Mouse (Mus musculus): ENCODE measurements at regions not wholly inside any gene's neighbourhood (a gene's known extent, or its start where the extent isn't known, plus 50 kb on each side); places are given as distances from the start of the nearest gene placed in this dataset.
"Not testable (repeated sequence)": the region's sequence is repeated elsewhere in the genome, so short reads cannot be mapped to it uniquely, and the experiment has no call there.

DNA sequence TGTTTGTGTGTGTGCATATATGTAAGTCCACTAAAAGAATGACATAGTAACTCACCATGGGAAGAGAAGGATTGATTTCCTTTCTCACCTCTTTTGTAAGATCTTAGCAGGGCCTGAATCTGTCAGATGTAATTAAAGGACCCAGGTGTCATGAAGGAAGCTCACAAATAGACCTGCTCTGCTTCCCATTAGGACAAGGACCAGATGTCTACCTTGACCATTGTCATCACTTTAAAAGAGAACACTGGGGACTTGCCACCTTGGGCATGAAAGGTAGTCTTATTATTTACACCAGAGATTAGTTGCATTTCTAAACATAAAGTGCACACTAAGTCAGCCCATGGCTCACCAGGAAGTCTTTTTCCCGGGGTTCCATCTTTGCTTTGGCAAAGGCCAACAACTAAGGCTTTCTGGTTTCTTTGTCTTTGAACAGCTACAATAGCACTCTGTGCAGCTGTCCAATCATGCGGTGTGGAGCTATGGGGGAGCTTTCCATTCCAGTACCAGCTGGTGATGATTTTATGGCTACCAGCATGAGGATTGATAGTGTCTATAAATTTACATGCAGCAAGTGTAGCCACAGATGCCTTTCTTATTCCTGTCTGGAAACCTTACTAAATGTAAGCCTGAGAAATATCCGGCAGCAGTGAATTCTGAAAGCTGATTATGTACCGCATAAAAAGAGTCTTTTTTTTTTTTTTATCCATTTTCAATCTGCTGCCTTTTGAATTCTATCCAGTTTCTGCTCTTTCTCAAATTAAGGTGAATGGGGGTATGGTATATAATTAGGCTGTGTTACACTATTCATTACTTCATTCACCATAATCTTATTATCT lies 409.4 kb upstream of the Agtr1b start:
- DNase-seq (ENCODE audit: low read depth, low spot score): no peak
- Histone ChIP-seq H3K27me3 (ENCODE audit: control insufficient read depth, insufficient read depth, low read length, poor library complexity, severe bottlenecking) (no peaks in the 10 kb centered on the region), H3K36me3 (ENCODE audit: control insufficient read depth, insufficient read depth, low read length, poor library complexity, severe bottlenecking) (no peaks in the 10 kb centered on the region)

DNA sequence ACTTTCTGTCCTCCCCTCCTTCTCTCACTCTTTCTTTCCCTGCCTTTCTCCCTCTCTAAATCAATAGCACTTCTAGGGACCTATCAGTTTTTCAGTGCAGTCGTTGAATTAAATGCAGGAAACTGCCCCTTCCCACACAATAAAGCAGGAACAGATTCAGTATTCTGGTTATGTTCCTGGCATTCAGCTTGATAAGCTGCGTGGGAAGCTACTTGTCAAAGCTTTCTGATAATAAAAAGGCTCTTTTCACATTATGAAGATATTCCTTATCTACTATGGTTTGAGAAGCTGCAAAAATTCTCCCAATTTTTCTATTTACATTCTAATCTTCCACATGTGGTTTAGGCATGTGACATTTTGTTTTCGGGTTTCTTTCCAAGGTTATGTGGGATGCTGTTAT lies 367.3 kb upstream of the Agtr1b start:
- Histone ChIP-seq H3K36me3 (ENCODE audit: control insufficient read depth, insufficient read depth, low read length, poor library complexity, severe bottlenecking) (no peaks in the 10 kb centered on the region), H3K27me3 (ENCODE audit: control insufficient read depth, insufficient read depth, low read length, poor library complexity, severe bottlenecking) (no peaks in the 10 kb centered on the region)

DNA sequence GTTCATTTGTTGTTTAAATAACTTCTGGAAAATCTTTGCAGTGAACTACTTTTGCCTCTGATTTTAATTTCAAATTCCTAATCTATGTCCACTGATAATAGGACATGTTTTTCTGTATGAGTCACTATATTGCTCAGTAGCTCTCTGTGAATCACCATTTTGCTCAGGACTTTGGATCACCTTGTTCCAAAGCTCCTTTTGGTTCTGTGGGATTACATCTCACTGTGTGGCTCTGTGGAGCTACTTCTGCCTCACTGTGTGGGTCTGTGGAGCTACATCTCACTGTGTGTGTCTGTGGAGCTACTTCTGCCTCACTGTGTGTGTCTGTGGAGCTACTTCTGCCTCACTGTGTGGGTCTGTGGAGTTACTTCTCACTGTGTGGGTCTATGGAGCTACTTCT lies 365.0 kb upstream of the Agtr1b start:
- no peaks in the 10 kb centered on the region for H3K36me3 ChIP-seq (ENCODE audit: control insufficient read depth, insufficient read depth, low read length, poor library complexity, severe bottlenecking)
- DNase-seq (ENCODE audit: low read depth, low spot score): no peak
- no peaks in the 10 kb centered on the region for H3K27me3 ChIP-seq (ENCODE audit: control insufficient read depth, insufficient read depth, low read length, poor library complexity, severe bottlenecking)

More for the DNA sequence above, 367.3 kb upstream of the Agtr1b start:
- no peak for DNase-seq (ENCODE audit: low read depth, low spot score)

DNA sequence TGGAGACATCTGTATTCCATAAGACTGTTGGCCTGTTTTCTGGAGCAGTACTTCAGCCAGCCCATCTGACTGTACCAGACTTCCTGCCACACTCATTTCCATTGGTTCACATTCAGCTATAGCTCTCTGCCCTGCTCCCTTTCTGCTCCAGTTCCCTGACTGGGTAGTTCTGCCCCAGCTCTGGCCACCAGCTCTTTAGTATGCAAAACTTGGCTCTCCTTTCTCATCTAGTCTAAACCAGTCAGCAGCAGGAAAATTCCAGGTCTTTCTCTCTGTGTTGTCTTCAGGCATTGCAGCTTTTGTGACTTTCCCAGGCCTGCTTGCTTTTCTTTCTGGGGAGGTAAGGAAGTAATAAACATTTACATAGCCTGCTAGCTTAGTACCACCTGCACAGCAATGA lies 363.5 kb upstream of the Agtr1b start:
- no peaks in the 10 kb centered on the region for H3K27me3 ChIP-seq (ENCODE audit: control insufficient read depth, insufficient read depth, low read length, poor library complexity, severe bottlenecking)
- no peak for DNase-seq (ENCODE audit: low read depth, low spot score)
- H3K36me3 ChIP-seq (ENCODE audit: control insufficient read depth, insufficient read depth, low read length, poor library complexity, severe bottlenecking): no peaks in the 10 kb centered on the region

DNA sequence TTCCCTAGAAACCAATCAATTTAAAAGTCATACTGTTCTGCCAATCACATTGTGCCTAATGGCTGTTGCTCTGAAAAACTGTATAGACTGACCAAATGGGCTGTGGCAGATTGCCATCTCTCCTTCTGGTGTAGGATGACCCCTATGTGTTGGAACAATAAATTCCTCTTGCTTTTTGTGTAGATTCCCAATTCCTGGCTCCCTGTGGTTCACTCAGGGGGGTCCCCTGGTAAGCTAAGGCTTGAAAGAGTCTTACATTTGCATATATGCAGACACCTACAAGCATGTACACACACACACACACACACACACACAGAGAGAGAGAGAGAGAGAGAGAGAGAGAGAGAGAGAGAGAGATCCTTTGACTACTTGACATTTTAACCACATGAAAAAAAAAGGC lies 362.8 kb upstream of the Agtr1b start:
- not testable (repeated sequence) for DNase-seq (ENCODE audit: low read depth, low spot score); H3K27me3 ChIP-seq (ENCODE audit: control insufficient read depth, insufficient read depth, low read length, poor library complexity, severe bottlenecking); H3K36me3 ChIP-seq (ENCODE audit: control insufficient read depth, insufficient read depth, low read length, poor library complexity, severe bottlenecking)

DNA sequence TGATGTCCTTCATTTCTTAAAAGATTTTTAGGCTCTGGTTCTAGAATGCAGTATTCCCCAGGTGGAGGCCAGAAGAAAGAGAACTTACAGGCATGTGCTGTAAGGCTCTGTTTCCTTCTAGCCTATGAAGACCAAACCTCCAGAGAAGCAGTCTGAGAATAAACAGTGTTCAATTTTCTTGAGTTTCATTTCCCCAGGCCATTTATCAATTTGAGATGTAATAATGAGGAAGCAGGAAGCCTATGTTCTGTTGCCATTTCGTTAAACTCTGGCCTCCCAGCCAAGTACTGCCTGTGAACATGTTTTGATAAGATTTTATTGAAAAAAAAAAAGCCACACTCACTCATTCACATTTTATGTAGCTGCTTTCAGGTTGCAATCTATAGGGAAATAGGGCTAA lies 347.7 kb upstream of the Agtr1b start:
- DNase-seq (ENCODE audit: low read depth, low spot score): no peak
- Histone ChIP-seq H3K36me3 (ENCODE audit: control insufficient read depth, insufficient read depth, low read length, poor library complexity, severe bottlenecking) (no peaks in the 10 kb centered on the region), H3K27me3 (ENCODE audit: control insufficient read depth, insufficient read depth, low read length, poor library complexity, severe bottlenecking) (no peaks in the 10 kb centered on the region)

DNA sequence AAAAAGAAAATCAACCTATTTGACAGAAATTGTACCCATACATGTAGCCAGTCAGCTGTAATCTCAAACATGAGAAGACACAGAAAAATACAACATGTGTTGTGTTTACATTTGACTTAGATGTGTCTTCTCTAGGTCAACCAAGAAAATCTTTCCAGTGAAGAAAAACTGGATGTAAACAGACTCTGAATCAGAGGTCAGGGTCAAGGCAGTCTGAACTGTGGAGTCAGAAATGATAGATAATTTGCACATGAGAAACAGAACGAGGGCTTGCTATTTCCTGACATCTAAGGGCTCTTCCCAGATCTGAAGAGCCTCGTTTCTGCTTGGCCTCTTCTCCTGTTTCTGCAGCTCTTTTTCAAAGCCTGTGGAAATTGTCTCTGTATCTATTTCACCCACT lies 342.7 kb upstream of the Agtr1b start:
- Histone ChIP-seq H3K36me3 (ENCODE audit: control insufficient read depth, insufficient read depth, low read length, poor library complexity, severe bottlenecking) (no peaks in the 10 kb centered on the region), H3K27me3 (ENCODE audit: control insufficient read depth, insufficient read depth, low read length, poor library complexity, severe bottlenecking) (no peaks in the 10 kb centered on the region)
- no peak for DNase-seq (ENCODE audit: low read depth, low spot score)

DNA sequence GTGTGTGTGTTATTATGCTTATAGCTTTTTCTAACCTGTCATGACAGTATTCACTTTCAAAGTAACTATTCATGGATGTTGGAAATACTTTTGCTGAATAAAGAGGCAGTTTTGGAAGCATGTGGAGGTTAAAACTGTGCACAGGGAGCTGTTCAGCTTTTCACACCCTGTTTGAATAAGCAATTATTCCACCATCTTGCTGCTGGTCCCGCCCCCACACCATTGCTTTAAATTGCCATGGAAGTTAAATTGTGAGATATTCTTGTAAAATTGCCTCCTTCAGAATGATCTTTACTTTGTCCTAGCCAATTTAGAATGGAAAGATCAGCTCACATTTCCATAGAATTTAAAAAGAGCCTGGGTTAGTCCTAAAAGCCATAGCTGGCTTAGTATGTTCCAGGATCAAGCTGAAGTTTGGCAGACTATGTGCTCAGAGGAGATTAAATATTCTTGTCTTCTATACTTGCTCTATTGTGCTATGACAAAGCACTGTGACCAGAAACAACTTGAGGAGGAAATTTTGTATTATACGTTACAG lies 328.4 kb upstream of the Agtr1b start:
- H3K36me3 ChIP-seq (ENCODE audit: control insufficient read depth, insufficient read depth, low read length, poor library complexity, severe bottlenecking): no peaks in the 10 kb centered on the region
- DNase-seq (ENCODE audit: low read depth, low spot score): no peak
- H3K27me3 ChIP-seq (ENCODE audit: control insufficient read depth, insufficient read depth, low read length, poor library complexity, severe bottlenecking): no peaks in the 10 kb centered on the region

DNA sequence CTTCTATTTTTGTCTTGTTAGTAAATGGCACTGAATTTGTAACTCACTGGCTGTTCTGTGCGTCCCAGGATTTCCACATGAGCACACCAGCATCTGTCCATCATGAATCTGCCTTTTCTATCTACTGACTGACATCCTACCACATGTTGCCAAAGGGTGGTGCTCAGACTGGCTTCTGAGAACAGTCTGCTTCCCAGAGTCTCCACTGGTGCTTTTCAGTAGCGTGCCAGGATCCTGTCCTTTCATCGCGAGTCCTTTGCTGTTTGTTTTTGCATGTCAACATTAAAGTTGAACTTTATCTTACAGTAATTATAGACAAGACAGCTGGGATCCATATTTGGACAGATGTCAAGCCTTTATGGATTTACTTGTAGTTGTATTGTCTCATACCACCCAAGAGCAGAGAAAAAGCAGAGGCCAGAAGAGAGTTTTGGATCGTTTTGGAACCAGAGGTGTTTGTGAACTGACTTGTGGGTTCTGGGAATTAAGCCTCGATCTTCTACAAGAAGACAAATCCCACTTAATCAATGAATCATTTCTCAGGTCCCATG lies 314.0 kb upstream of the Agtr1b start:
- Histone ChIP-seq H3K36me3 (ENCODE audit: control insufficient read depth, insufficient read depth, low read length, poor library complexity, severe bottlenecking) (no peaks in the 10 kb centered on the region), H3K27me3 (ENCODE audit: control insufficient read depth, insufficient read depth, low read length, poor library complexity, severe bottlenecking) (no peaks in the 10 kb centered on the region)
- no peak for DNase-seq (ENCODE audit: low read depth, low spot score)

DNA sequence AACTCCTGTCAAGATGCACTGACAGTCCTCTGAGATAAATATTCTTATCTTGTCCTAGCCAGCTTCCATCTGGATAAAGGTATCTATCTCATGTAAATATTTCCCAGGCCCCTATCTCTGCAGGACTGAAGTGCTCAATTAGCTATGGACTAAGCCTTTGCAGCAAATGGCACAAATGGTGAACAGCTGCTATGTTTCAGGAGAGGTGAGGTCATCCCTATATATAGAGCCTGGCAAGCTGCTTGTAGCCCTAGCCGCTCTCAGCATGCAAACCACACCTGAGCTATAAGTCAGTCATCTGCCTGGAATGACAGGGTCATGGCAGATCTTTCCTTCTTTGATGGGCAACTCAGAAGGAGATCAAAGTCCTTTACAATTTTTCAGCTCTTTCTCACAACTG lies 294.9 kb upstream of the Agtr1b start:
- H3K27me3 ChIP-seq (ENCODE audit: control insufficient read depth, insufficient read depth, low read length, poor library complexity, severe bottlenecking): no peaks in the 10 kb centered on the region
- H3K36me3 ChIP-seq (ENCODE audit: control insufficient read depth, insufficient read depth, low read length, poor library complexity, severe bottlenecking): no peaks in the 10 kb centered on the region
- DNase-seq (ENCODE audit: low read depth, low spot score): no peak

DNA sequence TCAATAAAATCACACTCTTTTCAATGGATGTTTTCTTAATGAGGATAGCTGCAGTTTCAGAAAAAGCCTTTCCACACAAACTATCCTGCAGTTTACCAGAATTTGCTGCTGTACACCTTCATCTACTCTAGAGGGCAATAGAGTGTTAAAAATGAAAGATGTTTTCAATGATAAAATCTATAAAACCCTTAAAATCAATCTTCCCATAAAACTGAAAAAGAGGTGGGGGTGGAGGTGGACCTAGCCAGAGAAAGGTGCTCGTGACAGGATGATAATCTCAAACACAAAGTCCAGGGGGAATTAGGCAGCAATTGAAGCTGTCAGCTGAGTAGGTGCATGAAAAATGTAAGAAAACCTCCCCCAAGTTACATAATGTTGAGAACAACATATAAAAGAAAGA lies 288.4 kb upstream of the Agtr1b start:
- Histone ChIP-seq H3K36me3 (ENCODE audit: control insufficient read depth, insufficient read depth, low read length, poor library complexity, severe bottlenecking) (no peaks in the 10 kb centered on the region), H3K27me3 (ENCODE audit: control insufficient read depth, insufficient read depth, low read length, poor library complexity, severe bottlenecking) (no peaks in the 10 kb centered on the region)
- DNase-seq (ENCODE audit: low read depth, low spot score): peak; percentile 19

Measured in splenic B cell, adult 2 months (primary cell).